Mouse (Mus musculus) skeletal muscle tissue, adult 2 months (tissue): ENCODE data around the gene 6430548M08Rik.

Experiments used
- DNase-seq: peaks from one replicate; pipeline ENCODE4 v3.0.0-alpha.2; 2012; ENCODE audit warnings: low read depth, low spot score

6430548M08Rik gene

GRCm38 (mm10) chr8:120104721-120105272, 9.2 kb upstream of the 6430548M08Rik start:
- DNase-seq, result peak; percentile 79

- peak; percentile 67 for DNase-seq
Measured at GRCm38 (mm10) chr8:120109149-120109548, 4.8 kb upstream of the 6430548M08Rik start.

- DNase-seq, result no peak
Measured at GRCm38 (mm10) chr8:120110966-120111365, 3.0 kb upstream of the 6430548M08Rik start.

- DNase-seq, result no peak
Measured at GRCm38 (mm10) chr8:120111382-120111781, 2.6 kb upstream of the 6430548M08Rik start.

GRCm38 (mm10) chr8:120112535-120112934, 1.4 kb upstream of the 6430548M08Rik start:
- DNase-seq, result no peak

- peak; percentile 74 for DNase-seq
Measured at GRCm38 (mm10) chr8:120113306-120113705, 646 bp upstream of the 6430548M08Rik start.

GRCm38 (mm10) chr8:120114315-120114841, 426 bp downstream of the 6430548M08Rik start:
- no peak for DNase-seq

- no peak for DNase-seq
Measured at GRCm38 (mm10) chr8:120116600-120116999, 2.6 kb downstream of the 6430548M08Rik start.

GRCm38 (mm10) chr8:120118162-120118561, 4.2 kb downstream of the 6430548M08Rik start:
- DNase-seq, result no peak

- no peak for DNase-seq
Measured at GRCm38 (mm10) chr8:120118847-120119246, 4.9 kb downstream of the 6430548M08Rik start.

- DNase-seq, result no peak
Measured at GRCm38 (mm10) chr8:120119429-120119828, 5.5 kb downstream of the 6430548M08Rik start.

- DNase-seq, result no peak
Measured at GRCm38 (mm10) chr8:120119931-120120330, 6.0 kb downstream of the 6430548M08Rik start.

GRCm38 (mm10) chr8:120120951-120121350, 7.0 kb downstream of the 6430548M08Rik start:
- DNase-seq, result no peak

- no peak for DNase-seq
Measured at GRCm38 (mm10) chr8:120124261-120124660, 10.3 kb downstream of the 6430548M08Rik start.

GRCm38 (mm10) chr8:120124836-120125389, 11.0 kb downstream of the 6430548M08Rik start:
- no peak for DNase-seq

- DNase-seq, result no peak
Measured at GRCm38 (mm10) chr8:120126357-120127161, 12.6 kb downstream of the 6430548M08Rik start.

- DNase-seq, result no peak
Measured at GRCm38 (mm10) chr8:120129547-120129946, 15.6 kb downstream of the 6430548M08Rik start.

- DNase-seq, result no peak
Measured at GRCm38 (mm10) chr8:120131158-120131557, 17.2 kb downstream of the 6430548M08Rik start.

- DNase-seq, result no peak
Measured at GRCm38 (mm10) chr8:120133169-120133568, 19.2 kb downstream of the 6430548M08Rik start.

- DNase-seq, result no peak
Measured at GRCm38 (mm10) chr8:120135687-120136086, 21.7 kb downstream of the 6430548M08Rik start.

- no peak for DNase-seq
Measured at GRCm38 (mm10) chr8:120136618-120137017, 22.7 kb downstream of the 6430548M08Rik start.

GRCm38 (mm10) chr8:120138958-120139357, 25.0 kb downstream of the 6430548M08Rik start:
- DNase-seq, result no peak
